Mouse (Mus musculus) 416B (cell line): ENCODE data around the gene Gm4216.
"Not testable (repeated sequence)": the region's sequence is repeated elsewhere in the genome, so short reads cannot be mapped to it uniquely, and the experiment has no call there.

Experiments
- DNase-seq: peaks from one replicate; pipeline ENCODE4 v3.0.0; 2011; ENCODE audit warnings: low read depth

The Gm4216 gene

GRCm38 (mm10) chr7:23019823-23020222, at the start of gene Gm4216:
Gene Gm4216, minus strand, starts transcription at chr7:23019923.
- DNase-seq, result not testable (repeated sequence)

DNA sequence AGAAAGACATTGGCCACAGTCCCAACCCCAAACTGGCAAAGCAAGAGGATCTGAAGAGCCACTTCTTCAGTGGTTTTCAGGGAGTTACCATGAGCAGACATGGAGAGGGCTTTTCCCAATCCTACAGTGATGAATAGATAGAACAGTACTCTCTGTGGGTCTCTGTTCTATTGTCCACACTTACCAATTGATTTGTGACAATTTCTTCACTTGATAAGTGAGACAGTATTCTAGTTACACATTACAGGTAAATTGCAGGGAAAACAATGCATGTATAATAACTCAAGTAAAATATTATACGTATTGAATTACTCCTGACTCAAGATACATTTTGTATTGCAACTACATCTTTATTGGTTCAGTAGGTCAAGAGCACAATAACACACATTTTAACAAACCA, 47.6 kb upstream of the Gm4216 start, which contains the start of gene Gm8720:
Gene Gm8720, minus strand, starts transcription at position 101 of the 400 bp plus-strand sequence.
- not testable (repeated sequence) for DNase-seq

DNA sequence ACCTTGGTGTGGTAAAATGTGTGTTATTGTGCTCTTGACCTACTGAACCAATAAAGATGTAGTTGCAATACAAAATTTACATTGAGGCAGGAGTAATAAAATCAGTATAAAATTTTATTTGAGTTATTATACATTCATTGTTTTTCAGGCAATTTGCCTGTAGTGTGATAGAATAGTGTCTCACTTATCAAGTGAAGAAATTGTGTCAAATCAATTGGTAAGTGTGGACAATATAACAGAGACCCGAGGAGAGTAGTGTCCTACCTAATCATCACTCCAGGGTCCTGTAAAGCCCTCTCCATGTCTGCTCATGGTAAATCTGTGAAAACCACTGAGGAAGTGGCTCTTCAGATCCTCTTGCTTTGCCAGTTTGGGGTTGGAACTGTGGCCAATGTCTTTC, 35.5 kb upstream of the Gm4216 start, which contains the start of gene Vmn1r163:
Gene Vmn1r163, plus strand, starts transcription at position 301 of the 400 bp plus-strand sequence.
- DNase-seq, result not testable (repeated sequence)

GRCm38 (mm10) chr7:22984573-22984972, 35.1 kb downstream of the Gm4216 start, which contains the start of gene Gm4214:
Gene Gm4214, minus strand, starts transcription at chr7:22984673.
- DNase-seq, result not testable (repeated sequence)
